Mouse (Mus musculus) brain, embryonic 14.5 days (tissue): ENCODE data around the gene Shprh.

Experiments
- CTCF ChIP-seq: fragments of 200-500 bp; IDR thresholded peaks from 2 replicates; pipeline ENCODE4 v1.5.1; 2012; ENCODE audit warnings: inconsistent platforms, mild to moderate bottlenecking, moderate library complexity, borderline replicate concordance; ENCODE audit not compliant: insufficient read depth, insufficient read length; ENCODE audit errors: extremely low read depth
- POLR2A ChIP-seq: fragments of 200-500 bp; IDR thresholded peaks from 2 replicates; pipeline ENCODE4 v1.6.1; 2012; ENCODE audit warnings: mild to moderate bottlenecking, inconsistent platforms, borderline replicate concordance; ENCODE audit not compliant: poor library complexity, insufficient read depth, insufficient read length, severe bottlenecking; ENCODE audit errors: extremely low read depth

GRCm38 (mm10) chr10:11248210-11248609 lies 99.0 kb downstream of the Shprh start:
- TF ChIP-seq CTCF (no peak), POLR2A (no peak)
